Mouse (Mus musculus) liver, postnatal 0 days (tissue): Measurements from ENCODE around the gene Cdk6.

Experiments used
- CTCF ChIP-seq: sonication (generic); IDR thresholded peaks from 2 replicates; pipeline ENCODE4 v1.5.1; 2016; ENCODE audit warnings: antibody characterized with exemption, low read depth
- EP300 ChIP-seq: IDR thresholded peaks from 2 replicates; pipeline ENCODE4 v1.6.1; 2016; ENCODE audit warnings: antibody characterized with exemption, low read depth, mild to moderate bottlenecking

GRCm38 (mm10) chr5:3405102-3405501 is 63.8 kb downstream of the Cdk6 start:
- TF ChIP-seq EP300 (no peak), CTCF (no peak)
